Mouse (Mus musculus) heart, postnatal 10 days (tissue): ENCODE measurements around the gene Zbtb6. TPM values are rescaled to one million over a fixed set of nuclear protein-coding genes. Genes with fewer than 3 reads are reported as not detected.

Experiments used
- DNase-seq, 2 experiments: peaks; one replicate each; pipeline ENCODE4 v3.0.0; 2021
- intact Hi-C: fragments of 180-260 bp; cut with DNase I; formaldehyde crosslinking; loops from one replicate; pipeline ENCODE4 v1.15.1; 2025
- total RNA-seq, 2 experiments: library from RNA; stranded (reverse); gene quantifications; 2 replicates each; pipeline ENCODE4 v1.2.3; 2021

The Zbtb6 gene
- total RNA-seq, 2 experiments from 2014 or later, result 6.0 to 6.2 TPM

DNA sequence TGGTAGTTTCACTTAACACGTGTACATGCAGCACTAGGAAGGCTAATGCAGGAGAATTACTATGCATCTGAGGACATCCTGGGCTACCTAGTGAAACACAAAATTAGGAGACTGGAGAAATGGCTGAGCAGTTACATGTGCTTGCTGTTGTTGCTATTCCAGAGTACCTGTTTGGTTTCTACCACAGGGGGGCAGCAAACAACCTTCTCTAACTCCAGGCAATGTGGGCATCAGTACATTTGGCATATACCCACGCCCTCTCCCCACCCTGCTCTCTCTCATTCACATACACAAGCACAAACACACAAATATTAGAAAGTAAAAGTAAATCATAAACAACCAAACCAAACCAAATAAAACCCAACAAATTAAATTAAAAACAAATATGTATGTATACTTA lies 62.8 kb downstream of the Zbtb6 start:
- peak; percentile 53 to 78 for DNase-seq
- intact Hi-C loops, result loop anchor here (2.0 to 10.0 kb wide), 2 partner anchors 105 to 395 kb away; partner anchors contain the start of gene Crb2

DNA sequence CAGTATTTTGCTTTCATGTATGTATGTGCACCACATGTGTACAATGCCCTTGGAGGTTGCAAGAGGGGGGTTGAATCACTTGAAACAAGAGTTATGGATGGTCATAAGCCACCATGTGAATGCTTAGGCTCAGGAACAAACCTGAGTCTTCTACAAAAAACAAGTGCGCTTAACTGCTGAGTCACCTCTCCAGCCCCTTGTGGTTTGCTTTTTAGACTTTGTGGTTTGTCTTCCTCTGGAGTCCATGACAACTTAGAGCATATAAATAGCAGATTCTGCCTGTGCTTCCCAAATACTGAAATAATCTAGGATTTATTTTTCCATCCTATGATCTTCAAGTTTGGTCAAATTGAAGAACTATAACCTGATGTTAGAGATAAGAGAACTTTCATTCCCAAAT lies 67.0 kb downstream of the Zbtb6 start:
- no peak for DNase-seq
- intact Hi-C loops, result loop anchor here (5.0 kb wide), 1 partner anchor 36 kb away; no protein-coding TSS in a partner anchor

Other genes starting within 250 kb of the Zbtb6 start
- not detected for gene Olfr366, start 231.6 kb downstream of the Zbtb6 start, total RNA-seq
- gene Olfr368, start 116.7 kb downstream of the Zbtb6 start, total RNA-seq, result not detected
- gene Pdcl, start 83.8 kb downstream of the Zbtb6 start, total RNA-seq, result 10 to 100 TPM; 29.1 to 33.5 TPM
- 10 to 100 TPM; 47.7 to 50.2 TPM for gene Rc3h2, start 20.3 kb downstream of the Zbtb6 start, total RNA-seq
- 1 to 10 TPM; 4.5 to 5.1 TPM for gene Zbtb26, start within 50 bp of the Zbtb6 start, total RNA-seq
- 10 to 100 TPM; 45.9 to 56.7 TPM for gene Rabgap1, start 108 bp upstream of the Zbtb6 start, total RNA-seq
- 1 to 10 TPM; 1.3 to 1.5 TPM for gene Gpr21, start 73.2 kb upstream of the Zbtb6 start, total RNA-seq